Comparison of ENCODE assay signal across 18 mouse cellular contexts in genomic region chr15:78239956-78240617, GRCm38 (mm10). TPM values are rescaled to one million over a fixed set of nuclear protein-coding genes. Genes with fewer than 3 reads are reported as not detected.
DNase-seq lines count a peak whose midpoint lies in the region; TF ChIP-seq lines count a peak whose summit lies in the region.
"Had no signal": no experiment of that assay in that cellular context is flagged by ENCODE, and none has a peak within 500 bp of the region (broad histone marks: within the 10 kb centered on the region; RNA-seq: fewer than 3 reads in every experiment).

No protein-coding gene starts in this region.

- peak; percentile 42 for DNase-seq in adrenal gland, adult 2 months
- DNase-seq in adrenal gland, postnatal 25 days, result no peak
- peak; percentile 84 for DNase-seq in gastrocnemius, adult 2 months
- DNase-seq in gastrocnemius, postnatal 4 days (ENCODE audit: low spot score in 2 of 2), result no peak
- DNase-seq in gastrocnemius, postnatal 14 days, result peak; percentile 59
- DNase-seq in left cerebral cortex, postnatal 36 days (ENCODE audit: low spot score in 2 of 2), result no peak
- DNase-seq in kidney, postnatal 10 days, result no peak
- DNase-seq: kidney, adult 11 months had no signal

- peak overlapping the region; percentile 93 for H3K27ac ChIP-seq in gastrocnemius, adult 2 months
- H3K27ac ChIP-seq: embryonic facial prominence, embryonic 10.5 days; forebrain, embryonic 13.5 days; heart, adult 2 months; heart, embryonic 15.5 days; hindbrain, embryonic 13.5 days; hindbrain, postnatal 0 days had no signal

- H3K4me3 ChIP-seq in gastrocnemius, adult 2 months, result peak overlapping the region; percentile 51
- H3K4me3 ChIP-seq: embryonic facial prominence, embryonic 10.5 days; forebrain, embryonic 13.5 days; heart, adult 2 months; heart, embryonic 15.5 days; hindbrain, embryonic 13.5 days had no signal

- intact Hi-C loops in gastrocnemius, adult 2 months (cut with DNase I), result loop anchor here (5.0 to 10.0 kb wide), 2 partner anchors 55 to 162 kb away; no protein-coding TSS in a partner anchor
- intact Hi-C loops in gastrocnemius, postnatal 14 days (cut with DNase I; ENCODE audit: low total_unique reads), result no loop called here
- intact Hi-C loops in left cerebral cortex, postnatal 36 days (cut with DNase I), result loop anchor here (2.0 kb wide), 2 partner anchors 55 to 257 kb away; no protein-coding TSS in a partner anchor

- no peak for TF ChIP-seq CTCF in gastrocnemius, adult 2 months (IDR thresholded peaks at IDR 0.05)

RNA-seq across cellular contexts. Expression of gene Ncf4, which starts 4.5 kb away (rescaled TPM):
- total RNA-seq in adrenal gland, adult 2 months (2021), result 1 to 10 TPM; 2.9 to 4.5 TPM
- 2.0 and 2.9 TPM in 2 replicates for polyA plus RNA-seq in adrenal gland, adult 2 months (2012; rRNA removed)
- total RNA-seq in adrenal gland, postnatal 25 days (2021), result 1.00 and 1.2 TPM in 2 replicates
- total RNA-seq in gastrocnemius, adult 2 months (2021), result 1 to 10 TPM in 1 of 2 experiments, not detected in 1; 1.2 TPM
- total RNA-seq in gastrocnemius, postnatal 4 days (2021), result 1 to 10 TPM; 3.4 to 3.9 TPM
- total RNA-seq in gastrocnemius, postnatal 14 days (2021), result 1 to 10 TPM in 1 of 2 experiments, under 1 TPM in 1; 1.00 to 3.0 TPM
- 1 to 10 TPM; 1.2 TPM for total RNA-seq in left cerebral cortex, postnatal 36 days (2021)

RNA-seq across cellular contexts. Expression of gene Pvalb, which starts 33.9 kb away (rescaled TPM):
- total RNA-seq in adrenal gland, adult 2 months (2021), result not detected
- not detected in 2 replicates for polyA plus RNA-seq in adrenal gland, adult 2 months (2012; rRNA removed)
- total RNA-seq in adrenal gland, postnatal 25 days (2021), result not detected in 2 replicates
- over 10,000 TPM in 1 of 2 experiments, 1,000 to 10,000 TPM in 1; 9,151 to 16,547 TPM for total RNA-seq in gastrocnemius, adult 2 months (2021)
- total RNA-seq in gastrocnemius, postnatal 4 days (2021), result 100 to 1,000 TPM; 716 to 864 TPM
- total RNA-seq in gastrocnemius, postnatal 14 days (2021), result over 10,000 TPM; 19,167 to 21,154 TPM
- 100 to 1,000 TPM in 1 of 2 experiments, 10 to 100 TPM in 1; 73.3 to 114 TPM for total RNA-seq in left cerebral cortex, postnatal 36 days (2021)
- total RNA-seq: hematopoietic stem cell, adult 5-6 weeks had no signal
- polyA plus RNA-seq: activated CD4-positive, CD25-positive, alpha-beta regulatory T cell, adult 4 months; embryonic facial prominence, embryonic 10.5 days; forebrain, embryonic 13.5 days; intestine, embryonic 14.5 days; Patski had no signal

Comparison
In these comparisons a context has a peak if more than half of its experiments do, and no peak if none do; other contexts are left out.
1. DNase-seq: peak in adrenal gland, adult 2 months (single experiment), gastrocnemius, adult 2 months (single experiment) and gastrocnemius, postnatal 14 days (single experiment); none in adrenal gland, postnatal 25 days (single experiment), gastrocnemius, postnatal 4 days (0 of 2), left cerebral cortex, postnatal 36 days (0 of 2) and kidney, postnatal 10 days (single experiment).
2. RNA of gene Pvalb, which starts 33.9 kb away (total RNA-seq): 19,167 to 21,154 TPM in gastrocnemius, postnatal 14 days, 9,151 to 16,547 TPM in gastrocnemius, adult 2 months, 716 to 864 TPM in gastrocnemius, postnatal 4 days and 73.3 to 114 TPM in left cerebral cortex, postnatal 36 days; not detected in adrenal gland, adult 2 months and not detected in adrenal gland, postnatal 25 days; every median in the first group is over 10 times any median in the second.